Mouse (Mus musculus) small intestine, adult 2 months (tissue): ENCODE data around the gene Top3b. TPM values are rescaled to one million over a fixed set of nuclear protein-coding genes. Genes with fewer than 3 reads are reported as not detected.

Experiments used
- H3K27ac ChIP-seq: fragments of 200-500 bp; 2 replicates; pipeline ENCODE4 v1.5.1; 2012; ENCODE audit warnings: low read depth, low read length, control low read depth, inconsistent platforms; ENCODE audit not compliant: insufficient read depth
- H3K27me3 ChIP-seq: fragments of 200-500 bp; 2 replicates; pipeline ENCODE4 v1.6.1; 2012; ENCODE audit warnings: mild to moderate bottlenecking, moderate library complexity, low read length, inconsistent platforms; ENCODE audit not compliant: control insufficient read depth, insufficient read depth
- H3K36me3 ChIP-seq: fragments of 200-500 bp; 2 replicates; pipeline ENCODE4 v1.6.1; 2012; ENCODE audit warnings: mild to moderate bottlenecking, low read length, control low read depth, inconsistent platforms; ENCODE audit not compliant: control insufficient read depth, insufficient read depth
- H3K4me1 ChIP-seq: fragments of 200-500 bp; 2 replicates; pipeline ENCODE4 v1.6.1; 2012; ENCODE audit warnings: low read length, inconsistent platforms, mixed read lengths; ENCODE audit not compliant: control insufficient read depth, insufficient read depth, insufficient read length
- H3K4me3 ChIP-seq: fragments of 200-500 bp; 2 replicates; pipeline ENCODE4 v1.5.1; 2012; ENCODE audit warnings: low read depth, mild to moderate bottlenecking, control low read depth, inconsistent platforms, low read length, moderate library complexity
- POLR2A ChIP-seq: fragments of 200-500 bp; IDR thresholded peaks from 2 replicates; pipeline ENCODE4 v1.6.1; 2012; ENCODE audit warnings: low read depth, mild to moderate bottlenecking, control low read depth, inconsistent platforms, low read length, moderate library complexity
- WGBS: fragments of 180-500 bp; shearing (Covaris S2); methylation state at CpG from one replicate; pipeline ENCODE4 v1.1.7; 2018; 5-methylcytosine and 5-hydroxymethylcytosine counted together
- polyA plus RNA-seq: library from polyadenylated mRNA; depleted of rRNA; stranded (reverse); fragments of >200 nt; gene quantifications from 2 replicates; pipeline ENCODE4 v1.2.3, GENCODE M21; 2012; rRNA removed

Gene Top3b
- polyA plus RNA-seq, 1 experiment: 42.9 TPM

GRCm38 (mm10) chr16:16941078-16941477 is 70.5 kb downstream of the Top3b start:
- WGBS: 92% methylated on average over 2 of the region's 2 CpGs
- TF ChIP-seq POLR2A: no peak
- Histone ChIP-seq H3K27ac (no peak overlapping the region), H3K4me1 (no peaks in the 10 kb centered on the region), H3K36me3 (no peaks in the 10 kb centered on the region), H3K27me3 (no peaks in the 10 kb centered on the region), H3K4me3 (no peak overlapping the region)

Other genes with a start within 250 kb of the Top3b start
- gene Olfr19, start 194.3 kb upstream of the Top3b start, polyA plus RNA-seq: not detected in 2 replicates
- not detected in 2 replicates for gene Spag6l, start 41.3 kb upstream of the Top3b start, polyA plus RNA-seq
- gene Igll1, start 6.8 kb upstream of the Top3b start, polyA plus RNA-seq: not detected in 2 replicates
- 3.3 and 4.5 TPM in 2 replicates for gene Vpreb1, start 107 bp downstream of the Top3b start, polyA plus RNA-seq
- 2.0 and 2.3 TPM in 2 replicates for gene Ppm1f, start 25.7 kb downstream of the Top3b start, polyA plus RNA-seq
- gene Mapk1, start 112.6 kb downstream of the Top3b start, polyA plus RNA-seq: 17.2 and 53.8 TPM in 2 replicates
- 0.37 and 0.60 TPM in 2 replicates for gene Ypel1, start 199.0 kb downstream of the Top3b start, polyA plus RNA-seq
- 30.2 and 69.4 TPM in 2 replicates for gene Ppil2, start 240.5 kb downstream of the Top3b start, polyA plus RNA-seq